Mouse (Mus musculus) C2C12 (cell line): ENCODE measurements around the gene Hopx.

Experiments used
- CEBPB ChIP-seq: IDR thresholded peaks from one replicate; pipeline ENCODE4 v1.6.1; 2011; ENCODE audit warnings: low read depth, mild to moderate bottlenecking, control low read depth, moderate library complexity
- CTCF ChIP-seq: IDR thresholded peaks from one replicate; pipeline ENCODE4 v1.5.1; 2011; ENCODE audit not compliant: control insufficient read depth, insufficient read depth, insufficient read length
- FOSL1 ChIP-seq: IDR thresholded peaks from one replicate; pipeline ENCODE4 v1.8.0; 2011; ENCODE audit warnings: mild to moderate bottlenecking, low read length; ENCODE audit not compliant: poor library complexity, insufficient read depth, severe bottlenecking
- MAX ChIP-seq: IDR thresholded peaks from one replicate; pipeline ENCODE4 v1.6.1; 2011; ENCODE audit warnings: mild to moderate bottlenecking, control low read depth
- MYOD1 ChIP-seq: IDR thresholded peaks from one replicate; pipeline ENCODE4 v1.6.1; 2011; ENCODE audit warnings: low read depth; ENCODE audit not compliant: control insufficient read depth, insufficient read length
- MYOG ChIP-seq: IDR thresholded peaks from one replicate; pipeline ENCODE4 v1.6.1; 2011; ENCODE audit not compliant: control insufficient read depth, insufficient read length; ENCODE audit errors: extremely low read depth
- USF1 ChIP-seq: IDR thresholded peaks from one replicate; pipeline ENCODE4 v1.6.1; 2011; ENCODE audit warnings: low read depth, mild to moderate bottlenecking, control low read depth, moderate library complexity

GRCm38 (mm10) chr5:77132457-77133135, 17.7 kb upstream of the Hopx start:
- TF ChIP-seq CTCF: no peak
- TF ChIP-seq USF1: no peak
- no peak for TF ChIP-seq MAX
- TF ChIP-seq MYOD1: no peak
- TF ChIP-seq MYOG: no peak
- TF ChIP-seq CEBPB: no peak
- no peak for TF ChIP-seq FOSL1
